Mouse (Mus musculus) kidney, postnatal 36 days (tissue): ENCODE measurements around the gene Gm49380.
A peak's percentile ranks its signal among the peaks of the same experiment; 100 is the strongest.

Experiments used
- DNase-seq, 2 experiments: peaks; one replicate each; pipeline ENCODE4 v3.0.0; 2021 to 2022; ENCODE audit warnings: mixed read lengths in 2 of 2

The Gm49380 gene

GRCm38 (mm10) chr9:44045158-44045883 is 68.0 kb downstream of the Gm49380 start:
- DNase-seq, result no peak

GRCm38 (mm10) chr9:44044426-44045157 is 68.7 kb downstream of the Gm49380 start:
- no peak for DNase-seq

DNA sequence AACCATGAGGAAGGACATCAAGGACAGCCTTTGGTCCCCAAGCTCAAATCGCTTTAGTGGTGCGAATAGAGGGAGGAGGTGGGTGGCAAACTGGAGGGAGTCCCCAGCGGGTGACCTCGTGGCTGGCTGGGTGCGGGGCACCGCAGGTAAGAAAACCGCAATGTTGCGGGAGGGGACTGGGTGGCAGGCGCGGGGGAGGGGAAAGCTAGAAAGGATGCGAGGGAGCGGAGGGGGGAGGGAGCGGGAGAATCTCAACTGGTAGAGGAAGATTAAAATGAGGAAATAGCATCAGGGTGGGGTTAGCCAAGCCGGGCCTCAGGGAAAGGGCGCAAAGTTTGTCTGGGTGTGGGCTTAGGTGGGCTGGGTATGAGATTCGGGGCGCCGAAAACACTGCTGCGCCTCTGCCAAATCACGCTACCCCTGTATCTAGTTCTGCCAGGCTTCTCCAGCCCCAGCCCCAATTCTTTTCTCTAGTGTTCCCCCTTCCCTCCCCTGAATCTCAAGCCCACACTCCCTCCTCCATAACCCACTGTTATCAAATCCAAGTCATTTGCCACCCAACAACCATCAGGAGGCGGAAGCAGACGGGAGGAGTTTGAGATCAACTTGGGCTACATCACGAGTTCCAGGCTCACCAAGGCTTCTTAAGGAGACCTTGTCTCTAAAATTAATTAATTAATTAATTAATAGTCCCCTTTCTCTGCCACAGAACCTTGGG is 69.4 kb downstream of the Gm49380 start:
- no peak for DNase-seq

GRCm38 (mm10) chr9:44042836-44043707 is 70.2 kb downstream of the Gm49380 start, which contains the start of gene Thy1:
TSS of gene Thy1 (plus strand) at chr9:44043384.
- DNase-seq, result no peak

DNA sequence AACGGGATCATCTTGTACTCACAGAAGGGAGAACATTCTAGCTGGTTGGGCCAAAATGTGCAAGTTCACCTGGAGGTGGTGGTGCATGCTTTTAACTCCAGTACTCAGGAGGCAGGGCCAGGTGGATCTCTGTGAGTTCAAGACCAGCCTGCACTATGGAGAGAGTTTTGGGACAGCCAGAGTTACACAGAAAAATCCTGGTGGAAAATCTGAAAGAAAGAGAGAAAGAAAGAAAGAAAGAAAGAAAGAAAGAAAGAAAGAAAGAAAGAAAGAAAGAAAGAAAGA is 71.0 kb downstream of the Gm49380 start:
- no peak for DNase-seq

- no peak for DNase-seq
These were observed 71.5 kb downstream of the Gm49380 start for GRCm38 (mm10) chr9:44041511-44042395.

- DNase-seq, result no peak
These were observed 76.2 kb downstream of the Gm49380 start for GRCm38 (mm10) chr9:44037106-44037505.

GRCm38 (mm10) chr9:44033957-44034727 is 79.2 kb downstream of the Gm49380 start:
- no peak for DNase-seq

DNA sequence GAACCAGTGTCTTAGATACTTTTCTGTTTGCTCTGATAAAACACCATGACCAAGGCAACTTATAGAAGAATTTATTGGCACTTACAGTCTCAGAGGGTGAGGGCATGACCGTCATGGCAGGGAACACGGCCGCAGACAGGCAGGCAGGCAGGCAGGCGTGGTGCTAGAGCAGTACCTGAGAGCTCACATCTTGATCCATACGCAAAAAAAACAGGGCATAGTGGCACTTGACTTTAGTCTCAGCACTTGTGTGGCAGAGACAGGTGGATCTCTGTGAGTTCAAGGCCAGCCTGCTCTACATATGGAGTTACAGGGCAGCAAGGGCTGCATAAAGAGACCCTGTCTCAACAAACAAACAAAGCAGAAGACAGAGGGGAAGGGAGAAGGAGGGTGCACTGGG is 80.0 kb downstream of the Gm49380 start:
- no peak for DNase-seq

- no peak for DNase-seq
These were observed 81.4 kb downstream of the Gm49380 start for GRCm38 (mm10) chr9:44031946-44032345.

- DNase-seq, result no peak
These were observed 82.2 kb downstream of the Gm49380 start for GRCm38 (mm10) chr9:44031079-44031478.

GRCm38 (mm10) chr9:44030646-44031045 is 82.7 kb downstream of the Gm49380 start:
- no peak for DNase-seq

DNA sequence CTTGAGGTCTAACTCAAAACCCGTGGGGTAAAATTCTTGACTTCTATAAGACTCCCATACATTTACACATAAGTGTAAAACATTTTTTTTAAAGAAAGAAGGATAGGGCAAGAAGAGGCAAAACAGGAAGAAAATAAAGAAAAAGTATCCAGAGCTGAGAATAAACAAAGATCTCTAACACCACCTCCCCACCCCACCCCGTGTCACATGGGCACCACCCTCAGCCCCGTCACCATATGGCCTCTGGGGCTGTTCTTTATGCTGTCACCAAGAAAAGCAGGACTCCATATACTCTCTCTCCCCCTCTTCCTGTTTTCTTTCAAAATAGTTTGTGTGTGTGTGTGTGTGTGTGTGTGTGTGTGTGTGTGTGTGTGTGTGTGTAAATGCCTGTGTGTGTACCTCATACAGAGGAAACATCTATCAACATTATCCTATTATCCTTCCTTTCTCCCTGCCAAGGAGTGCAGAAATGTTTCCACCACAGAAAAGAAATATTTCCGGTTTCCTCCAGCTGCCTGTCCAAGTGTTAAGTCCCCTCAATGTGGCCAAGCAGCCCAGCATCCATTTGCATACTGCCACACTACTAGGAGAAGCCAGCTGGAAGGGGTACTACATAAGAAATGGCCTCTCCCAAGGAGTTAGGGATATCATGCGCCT is 83.6 kb downstream of the Gm49380 start:
- DNase-seq, result peak in 1 of 2 experiments; percentile 10

DNA sequence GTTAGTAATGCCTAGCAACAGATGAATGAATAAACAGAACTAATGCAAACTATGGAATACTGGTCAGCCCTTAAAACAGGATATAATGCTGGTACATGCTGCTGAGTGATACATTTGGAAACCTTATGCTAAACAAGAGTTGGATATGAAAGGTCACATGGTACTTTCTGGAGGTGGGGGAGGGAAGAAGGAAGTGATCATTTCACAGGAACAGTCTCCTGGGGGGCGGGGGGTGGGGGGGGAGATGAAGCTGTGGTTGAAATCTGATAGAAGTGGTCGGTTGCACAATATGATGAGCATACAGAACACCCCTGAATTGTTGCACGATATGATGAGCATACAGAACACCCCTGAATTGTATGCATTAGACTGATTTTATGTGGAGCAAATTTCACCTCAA is 89.2 kb downstream of the Gm49380 start:
- no peak for DNase-seq

DNA sequence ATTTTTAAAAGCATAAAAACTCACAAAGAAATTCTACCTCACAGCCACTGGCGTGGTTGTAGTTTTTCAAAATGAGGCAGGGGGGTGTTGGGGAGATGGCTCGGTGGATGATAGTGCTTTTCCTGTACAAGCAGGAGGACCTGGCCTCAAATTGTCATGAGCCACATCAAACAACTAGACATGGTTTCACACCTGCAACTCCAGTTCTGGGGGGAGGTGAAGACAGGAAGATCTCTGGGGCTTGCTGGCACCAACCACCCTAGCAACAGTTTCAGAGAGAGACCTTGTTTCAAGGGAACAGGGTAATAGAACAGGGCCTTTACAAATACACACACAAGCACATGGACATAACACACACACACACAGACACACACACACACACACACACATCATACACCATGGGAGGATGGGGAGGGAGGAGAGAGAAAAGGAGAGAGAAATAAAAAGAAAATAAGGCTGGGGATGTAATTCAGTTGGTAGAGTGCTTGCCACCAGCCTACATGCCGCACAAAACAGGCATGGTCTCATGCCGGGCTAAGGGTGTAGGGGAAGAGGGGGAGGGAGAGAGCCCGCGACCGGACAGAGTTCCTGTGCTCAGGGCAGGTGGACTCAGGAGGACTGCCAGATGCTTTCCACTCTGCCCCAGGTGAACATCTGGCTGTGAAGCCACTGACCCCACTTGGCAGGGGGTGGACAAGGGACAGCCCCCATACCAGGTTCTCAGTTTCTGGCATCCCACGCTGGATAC is 91.0 kb downstream of the Gm49380 start:
- no peak for DNase-seq

DNA sequence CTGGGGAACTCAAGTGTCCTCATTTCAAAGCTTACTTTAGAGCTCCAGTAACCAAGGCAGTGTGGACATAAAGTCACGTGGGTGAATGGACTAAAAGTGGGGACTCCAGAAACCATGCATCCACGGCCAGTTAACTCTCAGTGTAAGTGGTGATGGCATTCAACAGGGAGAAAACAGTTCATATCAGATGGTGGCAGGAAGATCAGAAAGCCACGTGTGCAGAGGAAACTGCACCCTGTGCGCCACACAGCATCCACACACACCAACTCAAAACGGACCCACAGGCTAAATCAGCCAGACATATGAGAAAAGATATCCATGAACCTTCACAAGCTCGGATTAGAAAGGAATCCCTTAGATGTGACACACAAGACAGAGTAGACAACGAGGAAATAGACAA is 93.3 kb downstream of the Gm49380 start:
- no peak for DNase-seq

- no peak for DNase-seq
These were observed 95.5 kb downstream of the Gm49380 start for GRCm38 (mm10) chr9:44017846-44018245.
